Mouse (Mus musculus): Measurements from ENCODE around the gene Dthd1.

The Dthd1 gene

DNA sequence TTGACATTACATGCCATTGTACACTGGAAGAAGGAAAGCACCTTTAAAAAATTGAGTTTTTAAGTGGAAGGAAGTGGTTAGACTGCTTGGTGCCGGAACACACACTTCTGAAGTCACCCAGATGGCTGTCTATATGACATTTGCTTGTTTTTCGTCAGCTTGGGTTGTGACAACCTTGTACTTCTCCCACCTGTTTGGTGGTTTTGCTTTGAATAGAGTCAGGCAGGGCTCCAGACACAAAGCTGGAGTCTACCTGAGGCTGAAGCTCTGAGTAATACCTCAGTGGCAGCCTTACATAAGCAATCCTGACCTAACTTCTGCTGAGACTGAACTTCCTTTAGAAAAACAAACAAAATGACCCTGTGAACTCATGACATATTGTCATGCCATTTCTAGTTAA lies 44.7 kb downstream of the Dthd1 start:
- DNase-seq (ENCODE audit: low spot score in 2 of 2) = no peak

DNA sequence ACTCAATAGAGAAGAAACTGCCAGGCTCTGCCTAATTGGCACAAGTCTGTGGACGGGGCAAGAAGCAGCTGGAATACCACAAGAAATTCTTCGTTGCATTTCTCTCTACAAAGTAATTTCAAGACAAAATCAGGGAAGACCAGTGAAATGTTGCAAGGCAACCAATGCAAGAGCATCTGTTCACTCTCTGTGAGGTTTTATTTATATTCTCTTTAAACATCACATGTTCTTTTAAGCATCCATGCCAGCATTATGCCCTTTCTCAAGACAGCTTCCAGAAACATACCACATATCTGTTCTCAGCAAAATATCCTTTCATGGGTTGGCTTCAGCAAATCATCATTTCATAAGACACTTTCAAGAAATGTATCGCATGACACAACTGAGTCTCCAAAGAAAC lies 50.7 kb downstream of the Dthd1 start:
- DNase-seq (ENCODE audit: low spot score in 2 of 2) = peak in 1 of 2 experiments; percentile 31

DNA sequence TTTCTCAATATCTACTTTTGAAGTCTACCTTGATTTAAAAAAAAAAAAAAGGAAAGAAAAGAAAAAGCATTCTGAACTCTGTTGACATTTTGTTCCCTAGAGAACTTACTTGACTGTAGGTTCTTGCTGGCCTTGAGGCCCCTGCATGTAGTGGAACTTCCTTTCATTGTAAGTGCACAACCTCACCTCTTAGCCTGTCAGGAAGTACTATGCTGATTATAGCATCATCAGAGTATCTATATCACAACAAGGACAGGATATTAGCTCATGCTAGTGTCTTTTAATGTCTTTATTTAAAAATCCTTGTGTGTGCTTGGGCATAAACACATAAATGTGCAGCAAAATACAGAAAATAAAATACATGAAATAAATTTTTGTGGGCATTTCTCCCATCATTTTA lies 53.4 kb downstream of the Dthd1 start:
- DNase-seq (ENCODE audit: low spot score in 2 of 2) = no peak

DNA sequence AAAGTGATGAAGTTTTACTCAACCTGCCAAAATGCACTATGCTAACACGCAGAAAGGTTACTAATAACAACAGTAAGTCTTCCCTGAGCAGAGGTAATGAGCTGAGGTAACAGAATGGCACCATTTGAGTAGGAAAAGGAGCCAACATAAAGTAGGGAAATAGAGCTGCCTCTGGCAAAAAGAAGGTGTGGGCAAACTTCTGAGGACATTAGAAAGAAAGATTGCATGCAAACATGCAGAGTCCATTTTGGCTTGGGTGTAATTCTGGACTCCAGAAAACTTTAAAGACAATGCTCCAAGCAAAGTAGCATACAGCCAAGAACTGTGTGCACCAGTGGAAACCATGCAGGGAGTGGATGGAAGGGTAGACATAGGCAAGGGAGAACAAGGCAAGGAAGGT lies 65.9 kb downstream of the Dthd1 start:
- no peak for DNase-seq (ENCODE audit: low spot score in 2 of 2)

DNA sequence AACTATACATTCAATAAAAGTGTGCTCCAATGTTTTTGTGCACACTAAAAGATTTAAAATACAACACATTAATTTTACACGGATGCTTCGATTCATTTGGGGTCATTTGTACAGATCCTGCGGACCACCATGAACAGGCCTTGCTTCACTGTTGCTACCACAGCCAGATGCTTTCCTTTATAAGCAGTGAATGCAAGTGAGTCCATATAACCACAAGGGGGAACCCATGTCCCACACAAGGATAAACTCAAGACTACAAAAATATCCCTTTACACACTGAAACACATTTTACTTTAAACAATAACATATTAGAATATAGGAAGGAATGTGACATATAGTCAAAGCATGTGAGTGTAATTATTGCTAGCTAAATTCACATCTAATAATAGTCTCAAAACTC lies 81.7 kb downstream of the Dthd1 start:
- DNase-seq (ENCODE audit: low spot score in 2 of 2) = peak; percentile 57 to 66

DNA sequence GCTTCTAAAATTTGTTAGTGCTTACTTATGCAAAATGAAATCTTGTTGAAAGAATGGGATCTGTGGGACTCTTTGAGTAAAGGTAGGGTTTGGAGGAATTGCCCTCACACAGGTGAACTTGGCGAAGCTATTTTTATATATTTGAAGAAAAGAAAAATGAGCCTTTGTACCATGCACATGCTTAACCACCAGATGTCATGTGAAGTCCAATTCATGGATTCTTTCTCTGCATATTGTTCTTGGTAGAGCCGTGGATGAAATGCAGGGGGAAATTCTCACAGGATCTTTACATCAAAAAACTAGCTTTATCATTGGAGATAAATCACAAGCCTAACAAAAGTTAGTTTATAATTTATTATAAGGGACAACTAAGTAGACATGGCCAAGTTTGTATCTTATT lies 93.3 kb downstream of the Dthd1 start:
- DNase-seq (ENCODE audit: low spot score in 2 of 2) = no peak

DNA sequence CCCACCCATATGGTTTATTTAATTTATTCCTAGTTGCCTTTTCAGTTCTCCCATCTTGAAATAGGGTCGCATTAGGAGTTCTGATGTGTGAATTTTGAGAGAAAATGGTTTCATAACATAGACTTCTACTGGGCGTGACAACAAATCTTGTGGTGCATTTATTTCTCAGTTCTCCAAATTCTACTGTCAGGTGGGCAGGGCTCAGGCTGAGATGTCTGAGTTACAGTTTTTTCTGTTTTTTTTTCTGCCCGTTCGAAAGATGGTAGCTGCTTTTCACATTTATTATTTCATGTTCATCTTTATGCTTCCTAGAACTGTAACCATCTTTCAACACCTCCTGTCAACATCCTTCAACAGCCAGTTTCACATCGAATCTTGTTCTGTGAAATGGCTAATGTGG lies 95.5 kb downstream of the Dthd1 start:
- no peak for DNase-seq (ENCODE audit: low spot score in 2 of 2)

DNA sequence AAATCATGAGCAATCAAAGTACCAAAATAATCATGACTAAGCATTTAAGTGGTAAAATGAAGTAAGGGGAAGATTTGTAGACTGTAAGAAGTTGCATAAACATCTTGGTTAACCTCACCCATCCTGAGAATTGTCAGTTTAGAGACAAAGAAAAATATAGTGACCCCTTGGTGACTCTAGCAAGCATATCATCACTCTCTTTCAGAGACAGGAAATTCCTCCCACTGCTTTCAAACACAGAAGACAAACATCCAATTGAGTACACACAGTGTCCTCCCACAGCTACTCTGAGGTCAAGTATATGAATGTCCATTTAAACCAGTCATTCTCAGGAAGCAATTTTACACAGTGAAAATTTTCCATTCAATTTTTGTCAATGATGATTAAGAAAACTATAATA lies 111.0 kb downstream of the Dthd1 start:
- no peak for DNase-seq (ENCODE audit: low spot score in 2 of 2)
